Mouse (Mus musculus) CD4-positive helper T cell, adult 2 months (primary cell): ENCODE measurements around the gene Naa60.
"Not testable (repeated sequence)": the region's sequence is repeated elsewhere in the genome, so short reads cannot be mapped to it uniquely, and the experiment has no call there.

Experiments used
- DNase-seq: peaks from one replicate; pipeline ENCODE4 v3.0.0-alpha.2; 2012; ENCODE audit warnings: low read depth, missing footprints, low spot score

Gene Naa60

DNA sequence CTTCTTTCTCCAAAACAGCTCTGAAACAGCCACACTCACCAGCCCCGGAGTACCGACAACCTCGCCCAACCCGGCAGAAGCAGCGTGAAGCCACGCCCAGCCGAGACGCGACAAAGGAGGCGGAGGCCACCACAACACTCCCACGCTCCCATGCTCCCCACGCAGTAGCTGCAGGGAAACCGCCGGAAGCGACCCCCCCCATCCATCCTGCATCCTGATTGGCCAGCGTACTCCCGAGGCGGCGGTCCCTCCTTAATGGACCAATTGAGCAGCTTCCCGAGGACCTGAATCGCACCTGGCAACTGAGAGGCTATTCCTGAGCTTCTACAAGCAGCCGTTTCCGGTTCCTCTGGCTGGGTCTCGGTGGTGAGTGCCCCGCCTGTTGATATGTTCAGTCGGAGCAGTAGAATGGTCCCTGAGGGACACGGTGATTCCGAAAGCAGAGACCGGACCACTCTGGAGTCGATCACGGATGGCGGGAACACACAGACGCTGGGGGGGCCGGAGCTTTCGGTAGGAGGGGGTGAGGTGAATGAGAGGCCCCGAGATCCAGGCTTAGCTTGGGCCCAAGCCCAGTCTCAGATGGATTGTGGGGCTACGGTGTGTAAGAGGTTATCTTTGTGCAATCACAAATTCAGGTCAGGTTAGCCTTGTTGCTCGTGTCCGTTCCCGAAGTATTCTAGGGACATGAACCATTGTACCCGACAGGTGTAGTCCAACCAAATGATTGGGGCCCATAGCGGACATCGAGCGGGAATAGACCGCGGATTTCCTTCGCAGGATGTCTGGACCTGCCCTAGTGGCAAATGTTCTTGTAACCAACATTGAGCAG is at the start of gene Naa60:
Gene Naa60, plus strand, starts transcription at position 160 of the 832 bp plus-strand sequence.
- peak; percentile 93 for DNase-seq

GRCm38 (mm10) chr16:3828021-3828420 is 44.2 kb upstream of the Naa60 start:
- no peak for DNase-seq

GRCm38 (mm10) chr16:3829727-3830126 is 42.4 kb upstream of the Naa60 start:
- no peak for DNase-seq

DNA sequence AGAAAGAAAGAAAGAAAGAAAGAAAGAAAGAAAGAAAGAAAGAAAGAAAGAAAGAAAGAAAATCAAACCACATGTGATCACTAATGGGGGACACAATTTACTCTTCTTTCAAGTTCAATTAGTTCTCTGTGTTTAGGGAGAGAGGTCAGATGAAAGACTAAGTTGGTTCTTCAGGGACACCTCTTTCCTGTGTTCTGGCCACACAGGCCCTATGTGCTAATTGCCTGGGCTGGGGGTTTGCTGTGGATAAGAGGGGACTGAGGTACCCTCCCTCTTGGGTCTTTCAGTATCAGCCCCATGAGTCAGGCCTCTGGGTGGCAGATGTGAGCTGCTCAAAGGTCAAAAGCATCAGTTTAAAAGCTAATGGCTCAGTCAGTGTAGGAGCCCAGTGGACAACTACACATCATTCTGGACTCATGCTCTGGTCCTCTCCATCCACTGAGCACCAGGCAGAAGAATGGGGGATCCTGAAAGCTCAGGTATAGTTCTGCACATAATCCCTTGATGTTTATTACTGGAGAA is 41.5 kb upstream of the Naa60 start, which contains the start of gene Olfr15:
Gene Olfr15, plus strand, starts transcription at position 291 of the 522 bp plus-strand sequence.
- DNase-seq, result peak; percentile 21

DNA sequence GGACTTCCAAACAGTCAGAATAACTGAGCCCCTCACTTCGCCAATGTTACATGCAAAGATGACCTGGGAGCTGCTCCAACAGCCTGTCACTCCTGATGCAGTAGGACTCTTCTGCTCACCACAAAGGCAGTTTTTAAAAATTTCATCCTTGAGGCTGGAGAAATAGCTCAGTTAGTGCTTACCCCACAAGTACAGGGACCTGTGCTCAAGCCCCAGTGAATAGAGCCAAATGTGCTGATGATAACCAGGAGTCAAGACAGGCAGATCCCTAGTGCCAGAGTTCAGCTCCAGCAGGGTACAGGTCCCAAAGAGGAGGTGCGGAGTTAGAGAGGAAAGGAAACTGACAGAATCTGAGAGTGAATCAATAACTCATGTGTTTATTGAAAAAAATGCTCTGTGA is 36.7 kb upstream of the Naa60 start:
- no peak for DNase-seq

DNA sequence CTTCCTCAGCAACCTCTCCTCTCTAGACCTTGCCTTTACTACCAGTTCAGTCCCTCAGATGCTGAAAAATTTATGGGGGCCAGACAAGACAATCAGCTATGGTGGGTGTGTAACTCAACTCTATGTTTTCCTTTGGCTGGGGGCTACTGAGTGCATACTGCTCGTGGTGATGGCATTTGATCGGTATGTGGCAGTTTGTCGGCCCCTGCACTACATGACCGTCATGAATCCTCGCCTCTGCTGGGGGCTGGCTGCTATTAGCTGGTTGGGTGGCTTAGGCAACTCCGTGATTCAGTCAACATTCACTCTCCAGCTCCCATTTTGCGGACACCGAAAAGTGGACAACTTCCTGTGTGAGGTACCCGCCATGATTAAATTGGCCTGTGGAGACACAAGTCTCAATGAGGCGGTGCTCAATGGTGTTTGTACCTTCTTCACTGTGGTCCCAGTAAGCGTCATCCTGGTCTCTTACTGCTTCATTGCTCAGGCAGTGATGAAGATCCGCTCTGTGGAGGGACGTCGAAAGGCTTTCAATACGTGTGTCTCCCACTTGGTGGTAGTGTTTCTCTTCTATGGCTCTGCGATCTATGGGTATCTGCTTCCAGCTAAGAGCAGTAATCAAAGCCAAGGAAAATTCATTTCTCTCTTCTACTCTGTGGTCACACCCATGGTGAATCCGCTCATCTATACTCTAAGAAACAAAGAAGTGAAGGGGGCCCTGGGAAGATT is 32.9 kb upstream of the Naa60 start:
- DNase-seq, result peak; percentile 45

DNA sequence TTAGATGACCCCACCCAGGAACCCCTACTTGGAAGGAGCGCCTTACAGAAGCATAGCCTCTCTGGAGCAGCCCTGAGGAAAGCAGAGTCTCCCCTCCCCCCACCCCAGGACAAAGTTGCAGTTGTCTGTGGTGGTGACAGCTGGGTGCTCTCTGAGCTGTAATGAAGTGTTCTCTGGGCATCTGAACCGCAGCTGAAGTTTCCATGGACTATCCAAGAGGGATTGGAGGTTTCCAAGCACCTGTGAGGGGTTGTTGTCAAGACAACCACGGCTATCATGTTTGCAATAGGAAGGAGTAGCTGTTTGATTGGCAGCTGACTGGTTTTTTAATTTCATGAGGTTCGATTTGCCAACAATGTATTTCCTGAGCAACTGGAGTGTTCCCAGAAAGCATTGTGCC is 29.2 kb upstream of the Naa60 start:
- DNase-seq, result no peak

GRCm38 (mm10) chr16:3843796-3844195 is 28.4 kb upstream of the Naa60 start:
- no peak for DNase-seq

- DNase-seq, result peak; percentile 94
These were observed 25.3 kb upstream of the Naa60 start, which contains the start of gene Zfp174 for GRCm38 (mm10) chr16:3846711-3847518. Gene Zfp174, plus strand, starts transcription at chr16:3847268.

DNA sequence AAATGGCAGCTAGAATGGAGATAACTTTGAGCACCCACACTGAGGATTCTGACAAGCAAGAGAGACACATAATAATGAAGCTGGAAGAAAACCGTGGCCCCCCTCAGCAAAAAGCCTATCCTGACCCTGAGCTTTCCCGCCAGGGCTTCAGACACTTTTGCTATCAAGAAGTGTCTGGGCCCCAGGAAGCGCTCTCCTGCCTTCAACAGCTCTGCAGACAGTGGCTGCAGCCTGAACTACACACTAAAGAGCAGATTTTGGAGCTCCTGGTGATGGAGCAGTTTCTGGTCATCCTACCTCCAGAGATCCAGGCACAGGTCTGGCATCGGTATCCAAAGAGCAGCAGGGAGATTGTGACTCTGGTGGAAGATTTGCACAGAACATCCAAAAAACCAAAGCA is 24.3 kb upstream of the Naa60 start:
- DNase-seq, result no peak

DNA sequence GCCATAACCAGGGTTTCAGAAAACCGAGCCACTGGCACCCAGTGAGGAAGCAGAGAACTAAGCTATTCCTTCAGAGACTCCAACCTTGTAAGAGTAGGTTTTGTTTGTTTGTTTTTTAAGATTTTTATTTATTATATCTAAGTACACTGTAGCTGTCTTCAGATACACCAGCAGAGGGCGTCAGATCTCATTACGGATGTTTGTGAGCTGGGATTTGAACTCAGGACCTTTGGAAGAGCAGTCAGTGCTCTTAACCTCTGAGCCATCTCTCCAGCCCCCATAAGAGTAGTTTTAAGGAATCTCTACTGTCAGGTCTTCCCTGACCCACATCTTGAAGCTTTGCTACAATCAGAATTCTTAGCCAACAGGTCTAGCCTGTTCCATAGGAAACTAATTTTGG is 23.8 kb upstream of the Naa60 start:
- DNase-seq, result peak; percentile 12

DNA sequence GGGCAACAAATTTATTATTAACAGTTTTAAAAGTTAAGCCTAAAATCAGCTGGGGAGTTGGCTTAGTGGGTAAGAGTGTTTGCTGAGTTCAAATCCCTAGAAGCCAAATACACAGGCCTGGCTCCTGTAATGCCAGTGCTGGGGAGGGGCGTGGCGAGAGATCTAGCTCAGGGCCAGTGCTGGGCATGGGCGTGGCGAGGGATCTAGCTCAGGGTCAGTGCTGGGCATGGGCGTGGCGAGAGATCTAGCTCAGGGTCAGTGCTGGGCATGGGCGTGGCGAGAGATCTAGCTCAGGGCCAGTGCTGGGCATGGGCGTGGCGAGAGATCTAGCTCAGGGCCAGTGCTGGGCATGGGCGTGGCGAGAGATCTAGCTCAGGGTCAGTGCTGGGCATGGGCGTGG is 20.9 kb upstream of the Naa60 start:
- DNase-seq, result not testable (repeated sequence)

DNA sequence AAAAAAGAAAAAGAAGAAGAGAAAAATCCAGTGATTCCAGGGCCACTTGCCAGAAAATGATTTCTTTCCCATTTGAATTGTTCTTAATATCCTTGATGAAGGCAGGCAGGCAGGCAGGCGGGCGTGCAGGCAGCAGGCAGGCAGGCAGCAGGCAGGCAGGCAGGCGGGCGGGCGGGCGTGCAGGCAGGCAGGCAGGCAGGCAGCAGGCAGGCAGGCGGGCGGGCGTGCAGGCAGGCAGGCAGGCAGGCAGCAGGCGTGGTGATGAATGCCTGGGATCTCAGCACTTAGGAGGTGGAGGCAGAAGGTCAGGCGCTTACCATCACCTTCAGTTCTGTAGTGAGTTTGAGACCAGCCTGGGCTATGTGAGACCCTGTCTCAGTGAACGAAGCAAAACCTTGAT is 19.6 kb upstream of the Naa60 start:
- no peak for DNase-seq

GRCm38 (mm10) chr16:3854437-3855182 is 17.6 kb upstream of the Naa60 start:
- no peak for DNase-seq

DNA sequence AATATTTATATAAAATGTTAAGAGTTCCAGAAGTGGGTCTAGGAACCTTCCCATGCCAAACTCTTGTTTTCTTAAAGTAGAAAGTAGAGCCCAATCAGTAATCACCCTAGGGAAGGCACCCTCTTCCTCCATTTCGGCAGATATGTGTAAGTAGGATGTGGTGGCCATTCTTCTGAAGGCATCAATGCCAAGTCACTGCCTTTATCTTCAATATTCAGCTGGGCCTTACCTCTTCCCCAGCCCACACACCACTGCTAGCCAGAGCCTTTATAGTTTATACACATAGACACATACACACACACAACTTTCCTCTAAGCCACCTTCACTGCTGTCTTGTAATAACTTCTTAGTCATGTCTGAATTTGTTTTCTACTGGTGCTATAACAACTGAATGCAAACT is 16.4 kb upstream of the Naa60 start:
- no peak for DNase-seq

DNA sequence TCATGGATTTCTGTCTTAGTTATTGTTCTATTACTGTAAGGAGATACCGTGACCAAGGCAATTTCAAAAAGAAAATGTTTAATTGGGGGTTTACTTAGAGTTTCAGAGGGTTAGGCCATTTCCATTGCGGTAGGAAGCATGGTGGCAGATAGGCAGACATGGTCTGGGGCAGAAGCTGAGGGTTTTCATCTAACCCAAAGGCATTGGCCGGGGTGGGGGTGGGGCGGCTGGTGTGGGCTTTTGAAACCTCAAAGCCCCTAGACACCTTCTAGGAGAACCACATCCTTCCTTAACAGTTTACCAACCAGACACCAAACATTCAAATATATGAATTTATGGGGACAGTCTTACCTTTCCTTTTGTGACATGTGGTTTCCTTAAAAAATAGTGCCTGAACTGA is 12.9 kb upstream of the Naa60 start:
- no peak for DNase-seq

- DNase-seq, result no peak
These were observed 360 bp upstream of the Naa60 start for GRCm38 (mm10) chr16:3871815-3872214.

GRCm38 (mm10) chr16:3876346-3876745 is 4.2 kb downstream of the Naa60 start:
- DNase-seq, result no peak

DNA sequence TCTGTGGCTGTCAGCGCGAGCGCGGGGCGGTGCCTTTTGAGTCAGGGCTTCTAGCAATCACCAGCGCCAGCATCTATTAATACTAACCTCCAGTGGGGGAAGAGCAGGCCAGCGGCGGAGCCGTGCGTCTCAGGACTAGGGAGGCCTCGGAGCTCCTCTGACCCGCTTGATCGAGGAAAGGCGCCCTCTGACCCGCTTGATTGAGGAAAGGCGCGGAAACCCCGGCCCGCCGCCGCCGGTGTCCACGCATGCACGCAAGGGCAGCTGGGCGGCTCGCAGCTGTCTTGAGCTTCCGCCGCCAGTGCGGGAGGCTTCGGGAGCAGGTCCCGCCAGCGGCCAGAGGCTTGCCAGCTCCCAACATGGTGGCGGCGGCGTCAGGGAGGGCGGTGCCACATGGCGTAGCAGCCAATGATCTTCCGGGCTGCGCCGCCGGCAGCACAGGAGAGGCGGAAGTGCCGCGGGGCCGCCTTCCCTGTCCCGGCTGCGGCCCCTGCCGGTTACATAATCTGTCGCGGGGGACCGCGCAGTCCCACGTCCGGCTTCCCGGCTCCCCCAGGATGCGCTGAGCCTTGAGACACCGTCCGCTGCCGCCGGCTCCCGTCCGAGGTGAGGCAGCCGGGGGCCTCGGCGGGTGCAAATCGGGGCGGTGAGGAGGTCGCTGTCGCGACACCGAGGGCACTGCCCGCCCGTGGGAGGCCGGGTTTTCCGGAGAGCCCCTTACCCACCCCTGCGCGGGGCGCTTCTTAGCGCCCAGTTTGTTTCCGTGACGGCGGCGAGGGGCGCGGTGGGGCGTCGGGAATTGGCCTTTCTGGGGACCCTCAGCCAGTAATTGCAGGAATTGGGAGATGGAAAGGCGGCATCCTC is 12.3 kb downstream of the Naa60 start, which contains the start of the genes Zfp597 and Gm20695:
Gene Zfp597, minus strand, starts transcription at position 361 of the 864 bp plus-strand sequence.
Gene Gm20695, plus strand, starts transcription at position 448 of the 864 bp plus-strand sequence.
- DNase-seq, result peak; percentile 95
